Mouse (Mus musculus) lung, adult 2 months (tissue): Measurements from ENCODE around the gene Raet1d.
"Not testable (repeated sequence)": the region's sequence is repeated elsewhere in the genome, so short reads cannot be mapped to it uniquely, and the experiment has no call there.

Source experiments
- CTCF ChIP-seq: fragments of 200-500 bp; IDR thresholded peaks from 2 replicates; pipeline ENCODE4 v1.5.1; 2011; ENCODE audit warnings: mild to moderate bottlenecking, low read length, control low read depth; ENCODE audit not compliant: insufficient read depth
- POLR2A ChIP-seq: fragments of 200-500 bp; IDR thresholded peaks from 2 replicates; pipeline ENCODE4 v1.6.1; 2011; ENCODE audit warnings: low read depth, mild to moderate bottlenecking, control low read depth, low read length, borderline replicate concordance; ENCODE audit errors: extremely low read depth

- not testable (repeated sequence) for TF ChIP-seq CTCF, POLR2A
These were observed 31.3 kb downstream of the Raet1d start for GRCm38 (mm10) chr10:22391616-22392015.
